Mouse (Mus musculus) liver, embryonic 16.5 days (tissue): ENCODE measurements around the gene Chchd6. TPM values are rescaled to one million over a fixed set of nuclear protein-coding genes. Genes with fewer than 3 reads are reported as not detected.
A peak's percentile ranks its signal among the peaks of the same experiment; 100 is the strongest.

Experiments
- ATAC-seq: fragments of 200-750 bp; cut with Nextera tagmentation; 2 replicates; pipeline ENCODE4 v1.8.0; 2017; ENCODE audit warnings: low read depth, mild to moderate bottlenecking, moderate number of reproducible peaks, moderate library complexity
- H3K27ac ChIP-seq: fragments of 300-500 bp; sonication (generic); 2 replicates; pipeline ENCODE4 v1.5.1; 2014; ENCODE audit warnings: mild to moderate bottlenecking, low read length
- H3K27me3 ChIP-seq: fragments of 300-500 bp; sonication (generic); 2 replicates; pipeline ENCODE4 v1.6.1; 2014; ENCODE audit warnings: low read depth, low read length, mixed read lengths; ENCODE audit not compliant: control insufficient read depth, insufficient read depth
- H3K36me3 ChIP-seq: fragments of 300-500 bp; sonication (generic); 2 replicates; pipeline ENCODE4 v1.6.1; 2014; ENCODE audit warnings: mild to moderate bottlenecking; ENCODE audit not compliant: control insufficient read depth, insufficient read depth
- H3K4me1 ChIP-seq: fragments of 300-500 bp; sonication (generic); 2 replicates; pipeline ENCODE4 v1.6.1; 2014; ENCODE audit warnings: low read depth, low read length, mixed read lengths; ENCODE audit not compliant: control insufficient read depth
- H3K4me2 ChIP-seq: fragments of 300-500 bp; sonication (generic); 2 replicates; pipeline ENCODE4 v1.6.1; 2014; ENCODE audit warnings: low read depth, low read length, mixed read lengths
- H3K4me3 ChIP-seq: fragments of 300-500 bp; sonication (generic); 2 replicates; pipeline ENCODE4 v1.5.1; 2014; ENCODE audit warnings: low read depth, mild to moderate bottlenecking, low read length
- H3K9ac ChIP-seq: fragments of 300-500 bp; sonication (generic); 2 replicates; pipeline ENCODE4 v1.6.1; 2014; ENCODE audit warnings: low read depth, low read length
- H3K9me3 ChIP-seq: fragments of 300-500 bp; sonication (generic); replicated peaks from 2 replicates; pipeline ENCODE4 v1.6.1; 2016; ENCODE audit warnings: low read length; ENCODE audit not compliant: control insufficient read depth
- WGBS: fragments of 180-500 bp; shearing (Covaris S2); extraction: QIAGEN DNeasy Blood & Tissue Kit; methylation state at CpG from one replicate; pipeline ENCODE4 v1.1.7; 2014; ENCODE audit not compliant: insufficient replicate concordance; 5-methylcytosine and 5-hydroxymethylcytosine counted together
- polyA plus RNA-seq: library from polyadenylated mRNA; unstranded; fragments of >200 nt; fragmentation: Nextera tagmentation; extraction: Ambion mirVana; gene quantifications from 2 replicates; pipeline ENCODE4 v1.2.1, GENCODE M21; 2015

Gene Chchd6
- polyA plus RNA-seq, 1 experiment from 2014 or later = 11.8 TPM

DNA sequence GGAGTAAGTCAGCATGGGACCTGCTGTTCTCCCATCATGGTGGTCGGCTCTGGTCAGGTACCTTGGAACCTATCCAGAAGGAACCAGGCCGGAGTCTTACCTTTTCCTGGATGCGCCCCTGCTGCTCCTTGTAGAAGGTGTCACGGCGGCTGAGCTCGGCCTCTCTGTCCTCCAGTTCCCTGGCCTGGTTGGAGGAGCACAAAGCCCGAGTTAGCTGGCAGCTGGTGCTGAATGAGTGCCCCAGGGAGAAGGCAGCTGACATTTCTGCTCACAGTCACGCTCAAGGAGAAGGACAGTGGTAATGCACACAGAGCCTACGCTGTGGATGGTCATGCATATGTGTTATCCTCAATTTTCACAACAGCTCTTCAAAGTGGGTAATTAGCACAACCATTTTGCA is 128.2 kb downstream of the Chchd6 start:
- H3K27ac ChIP-seq = no peak overlapping the region
- no peaks in the 10 kb centered on the region for H3K36me3 ChIP-seq
- H3K4me3 ChIP-seq = no peak overlapping the region
- 73% methylated on average over 9 of the region's 9 CpGs for WGBS
- no peaks in the 10 kb centered on the region for H3K27me3 ChIP-seq
- H3K9ac ChIP-seq = no peak overlapping the region
- no peaks in the 10 kb centered on the region for H3K4me1 ChIP-seq
- no peak overlapping the region for H3K4me2 ChIP-seq
- no peak for ATAC-seq
- H3K9me3 ChIP-seq = no peaks in the 10 kb centered on the region

DNA sequence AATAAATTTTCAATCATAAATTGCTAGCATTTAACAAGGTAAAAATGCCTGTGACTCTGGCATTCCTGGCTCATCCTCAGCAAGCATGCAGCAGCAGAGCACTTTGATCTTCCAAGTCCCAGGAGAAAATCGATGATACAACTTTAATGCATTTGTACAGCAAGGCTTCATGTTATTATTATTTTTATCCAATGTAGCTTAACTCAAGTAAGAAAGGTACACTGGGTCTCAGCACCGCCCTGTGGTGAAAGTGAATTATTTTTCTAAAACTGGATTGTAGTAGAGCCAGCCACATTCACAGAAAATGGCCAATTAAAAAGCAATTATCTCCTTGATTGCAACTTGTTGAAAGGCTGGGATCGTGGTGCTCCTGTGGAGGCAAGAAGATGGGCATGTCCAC is 128.6 kb downstream of the Chchd6 start:
- ATAC-seq = no peak
- 61% methylated on average over 3 of the region's 3 CpGs for WGBS
- H3K9ac ChIP-seq = no peak overlapping the region

DNA sequence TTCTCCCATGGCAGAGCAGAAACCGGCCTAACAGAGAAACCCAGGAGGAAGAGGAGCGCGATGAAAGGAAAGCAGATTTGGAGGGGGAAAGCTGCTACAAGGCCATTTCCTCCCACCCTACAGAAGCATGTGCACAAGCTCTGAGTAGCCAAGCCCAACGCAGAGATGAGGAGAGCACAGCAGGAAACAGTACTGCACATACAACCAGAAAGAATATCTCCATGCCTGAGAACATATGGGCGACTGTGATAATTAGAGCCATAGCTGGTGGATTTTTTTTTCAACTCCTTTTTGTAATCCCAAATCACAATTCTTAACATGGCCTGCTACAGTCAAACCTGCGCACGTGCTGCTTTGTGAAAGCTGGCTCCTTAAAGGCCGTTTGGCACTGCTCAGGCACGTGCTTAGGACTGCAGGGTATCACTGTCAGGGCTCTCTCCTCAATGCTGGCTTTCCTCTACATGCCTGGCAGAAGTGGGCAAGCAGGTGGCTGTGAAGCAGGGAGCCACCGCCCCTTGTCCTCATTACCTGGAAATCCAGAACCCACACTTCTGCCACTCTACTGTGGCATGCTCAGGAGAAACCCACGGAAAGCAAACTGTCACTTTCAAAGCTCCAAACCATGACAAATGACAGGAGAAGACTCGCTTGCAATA is 129.3 kb downstream of the Chchd6 start:
- no peak overlapping the region for H3K4me3 ChIP-seq
- no peak overlapping the region for H3K27ac ChIP-seq
- no peaks in the 10 kb centered on the region for H3K4me1 ChIP-seq
- H3K27me3 ChIP-seq = no peaks in the 10 kb centered on the region
- no peak overlapping the region for H3K9ac ChIP-seq
- H3K4me2 ChIP-seq = no peak overlapping the region
- no peak for ATAC-seq
- H3K36me3 ChIP-seq = no peaks in the 10 kb centered on the region
- WGBS = 63% methylated on average over 12 of the region's 12 CpGs
- H3K9me3 ChIP-seq = no peaks in the 10 kb centered on the region

More for the DNA sequence above, 128.6 kb downstream of the Chchd6 start:
- Histone ChIP-seq H3K4me1 (no peaks in the 10 kb centered on the region), H3K27me3 (no peaks in the 10 kb centered on the region), H3K4me2 (no peak overlapping the region), H3K27ac (no peak overlapping the region), H3K36me3 (no peaks in the 10 kb centered on the region), H3K9me3 (no peaks in the 10 kb centered on the region), H3K4me3 (no peak overlapping the region)

DNA sequence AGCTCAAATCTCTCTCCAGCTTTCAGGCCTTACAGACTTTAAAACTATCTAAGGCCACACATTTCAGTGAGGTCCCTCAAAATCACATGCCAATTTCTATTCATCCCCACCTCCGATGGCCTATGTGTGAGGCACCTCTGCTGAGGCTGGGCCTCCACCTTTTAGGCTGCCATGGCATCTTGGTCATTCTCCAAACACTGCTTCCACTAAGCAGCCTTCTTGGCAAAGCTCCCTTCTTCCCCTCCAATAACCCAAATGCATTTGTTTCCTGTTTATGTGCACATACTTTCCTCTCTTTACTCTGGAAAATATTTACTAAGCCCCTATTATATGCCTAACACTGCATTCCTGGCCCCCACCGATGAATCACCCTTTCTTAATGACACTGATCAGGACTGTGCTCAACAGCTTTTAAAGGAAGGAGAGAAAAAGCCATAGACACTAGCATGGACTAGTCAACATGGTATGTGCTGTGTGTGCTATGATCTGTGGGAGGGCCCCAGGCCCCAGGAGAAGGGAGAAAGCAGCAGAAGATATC is 133.2 kb downstream of the Chchd6 start:
- H3K27ac ChIP-seq = no peak overlapping the region
- 79% methylated on average over 2 of the region's 2 CpGs for WGBS

DNA sequence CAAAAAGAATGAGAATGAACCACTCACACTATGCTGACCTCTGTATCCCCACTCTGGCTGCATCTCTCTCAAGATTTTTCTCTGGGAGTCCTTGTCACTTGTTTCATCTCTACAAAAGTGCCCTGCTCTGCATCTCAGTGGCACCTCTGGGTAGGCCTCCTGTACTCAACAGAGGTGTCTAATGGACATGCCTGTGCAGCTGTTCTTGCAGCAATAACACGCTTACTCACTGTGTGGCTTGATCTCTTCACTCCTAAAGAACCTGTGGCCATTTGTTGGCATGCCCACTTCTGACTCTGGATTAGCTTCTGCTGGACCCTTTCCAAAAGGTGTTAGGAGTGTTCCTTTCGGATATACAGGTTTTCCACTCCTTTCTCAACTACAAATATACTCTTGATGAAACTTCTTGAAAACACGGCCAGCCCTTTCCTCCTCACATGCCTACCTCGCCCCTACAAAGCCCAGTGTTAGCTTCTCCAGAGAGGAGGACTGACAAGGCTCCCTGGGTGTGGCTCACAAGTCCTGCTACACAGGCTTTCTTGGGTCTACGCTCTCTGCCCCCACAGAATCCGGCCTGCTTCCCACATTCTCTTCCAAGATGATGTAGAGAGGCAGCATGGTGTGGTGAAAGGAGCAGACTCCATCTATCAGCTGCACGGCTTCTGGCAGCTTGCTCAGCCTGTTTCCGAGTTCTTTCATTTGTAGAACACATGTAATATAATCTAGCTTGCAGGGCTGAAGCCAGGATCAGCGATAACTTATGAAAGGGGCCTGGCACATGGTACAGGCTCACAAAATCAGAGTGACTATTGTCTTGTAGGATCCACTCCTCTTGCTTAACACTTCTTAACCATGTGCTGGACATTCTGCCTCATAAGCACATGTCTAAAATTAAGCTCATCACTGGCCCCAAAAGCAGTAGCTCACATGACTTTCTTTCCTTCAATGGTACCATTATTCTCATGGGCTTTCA is 133.9 kb downstream of the Chchd6 start:
- Histone ChIP-seq H3K9me3 (no peaks in the 10 kb centered on the region), H3K36me3 (no peaks in the 10 kb centered on the region), H3K4me1 (peaks cover 2% of the 10 kb centered on the region), H3K4me3 (no peak overlapping the region), H3K27ac (no peak overlapping the region), H3K9ac (no peak overlapping the region), H3K27me3 (no peaks in the 10 kb centered on the region), H3K4me2 (no peak overlapping the region)
- WGBS = 63% methylated on average over 9 of the region's 9 CpGs
- no peak for ATAC-seq

More for the DNA sequence above, 133.2 kb downstream of the Chchd6 start:
- Histone ChIP-seq H3K9me3 (no peaks in the 10 kb centered on the region), H3K4me1 (no peaks in the 10 kb centered on the region), H3K4me2 (no peak overlapping the region), H3K36me3 (no peaks in the 10 kb centered on the region), H3K4me3 (no peak overlapping the region), H3K27me3 (no peaks in the 10 kb centered on the region), H3K9ac (no peak overlapping the region)
- ATAC-seq = no peak

DNA sequence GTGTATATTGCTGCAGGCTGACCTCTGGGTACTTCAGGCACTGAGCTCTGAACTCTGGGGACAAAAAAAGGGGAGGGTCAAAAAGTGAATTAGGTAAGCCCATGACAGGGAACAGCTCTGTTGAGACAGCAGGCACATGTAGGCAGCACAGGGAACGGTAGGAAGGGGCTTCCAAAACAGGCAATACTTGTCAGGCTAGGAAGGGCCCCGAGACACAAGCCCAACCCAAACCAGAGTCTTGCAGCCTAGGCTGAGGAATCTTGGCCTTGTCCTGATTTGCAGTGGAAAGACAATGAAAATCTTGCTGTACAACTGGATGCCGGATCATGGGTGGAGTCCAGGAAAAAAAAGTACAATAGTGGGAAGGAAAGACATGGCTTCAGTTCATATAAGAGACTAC is 135.8 kb downstream of the Chchd6 start:
- H3K4me1 ChIP-seq = peaks cover 16% of the 10 kb centered on the region
- H3K36me3 ChIP-seq = no peaks in the 10 kb centered on the region
- no peaks in the 10 kb centered on the region for H3K9me3 ChIP-seq
- ATAC-seq = no peak
- WGBS = 72% methylated on average over 3 of the region's 3 CpGs
- no peak overlapping the region for H3K9ac ChIP-seq
- H3K4me2 ChIP-seq = no peak overlapping the region
- no peaks in the 10 kb centered on the region for H3K27me3 ChIP-seq
- no peak overlapping the region for H3K27ac ChIP-seq
- no peak overlapping the region for H3K4me3 ChIP-seq

DNA sequence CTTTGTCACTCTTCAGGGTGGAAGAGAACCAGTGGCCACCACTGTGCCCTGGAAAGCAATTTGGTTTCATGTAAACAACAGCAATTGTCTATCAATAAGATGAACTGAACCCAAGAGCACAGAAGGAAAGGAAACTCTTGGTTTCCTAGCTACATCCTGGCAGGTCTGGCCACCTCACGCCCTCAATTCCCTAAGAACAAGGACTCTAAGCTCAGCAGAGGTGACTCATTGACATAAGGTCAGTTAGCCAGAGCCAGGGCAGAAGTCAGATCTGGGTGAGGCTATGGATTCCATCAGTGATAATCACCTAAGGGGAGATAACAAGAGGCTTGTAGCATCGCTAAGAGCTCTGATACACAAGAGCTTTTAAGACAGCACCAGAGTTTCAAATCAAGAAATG is 137.9 kb downstream of the Chchd6 start:
- H3K4me2 ChIP-seq = no peak overlapping the region
- H3K9me3 ChIP-seq = no peaks in the 10 kb centered on the region
- H3K9ac ChIP-seq = no peak overlapping the region
- 57% methylated on average over 2 of the region's 2 CpGs for WGBS
- no peak for ATAC-seq
- no peaks in the 10 kb centered on the region for H3K36me3 ChIP-seq
- H3K4me1 ChIP-seq = peaks cover 16% of the 10 kb centered on the region
- no peak overlapping the region for H3K4me3 ChIP-seq
- H3K27ac ChIP-seq = no peak overlapping the region
- H3K27me3 ChIP-seq = no peaks in the 10 kb centered on the region

DNA sequence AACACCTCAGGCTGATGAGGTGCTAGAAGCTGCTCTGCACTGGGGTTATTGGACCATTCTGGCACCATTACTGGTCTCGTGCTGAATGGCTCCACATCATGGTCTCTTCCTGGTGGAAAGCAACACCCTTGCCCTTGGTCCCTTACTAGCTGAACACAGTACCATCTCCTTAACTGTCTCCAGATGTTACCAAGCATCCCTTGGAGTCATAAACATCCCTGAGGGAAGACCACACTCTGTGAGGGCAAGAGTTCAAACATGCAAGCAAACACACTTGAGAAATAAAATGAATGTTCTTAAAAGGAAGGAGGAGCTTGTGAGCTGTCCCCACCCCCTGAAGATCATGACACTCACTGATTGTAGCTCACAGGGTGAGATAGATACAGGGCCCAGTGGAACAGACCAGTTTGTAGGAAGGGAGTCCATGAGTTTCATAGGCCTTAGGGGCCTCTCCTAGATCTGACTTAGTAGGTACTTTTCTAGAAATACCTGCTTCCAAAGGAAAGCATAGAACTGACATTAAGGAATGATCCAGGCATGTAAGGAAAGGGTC is 139.0 kb downstream of the Chchd6 start:
- ATAC-seq = peak; percentile 44; the same call in 1 of the 2 replicates
- Histone ChIP-seq H3K36me3 (no peaks in the 10 kb centered on the region), H3K4me2 (no peak overlapping the region), H3K27me3 (no peaks in the 10 kb centered on the region), H3K9ac (no peak overlapping the region), H3K27ac (no peak overlapping the region; the same call in 1 of the 2 replicates), H3K4me1 (peaks cover 16% of the 10 kb centered on the region), H3K4me3 (no peak overlapping the region), H3K9me3 (no peaks in the 10 kb centered on the region)
- 46% methylated on average over 1 of the region's 1 CpGs for WGBS
